Mouse (Mus musculus): ENCODE results near the gene Fryl. TPM values are rescaled to one million over a fixed set of nuclear protein-coding genes. Genes with fewer than 3 reads are reported as not detected.

The Fryl gene
- polyA plus RNA-seq, 2 experiments, result 26.1 to 26.7 TPM

GRCm38 (mm10) chr5:73222397-73222796 is 34.0 kb downstream of the Fryl start:
- no peak for TF ChIP-seq POLR2A (IDR thresholded peaks at IDR 0.05; ENCODE audit: borderline replicate concordance, extremely low read depth, insufficient read depth, insufficient read length)
- peaks cover 5% of the 10 kb centered on the region; the same call in 1 of the 2 replicates for H3K36me3 ChIP-seq (ENCODE audit: control insufficient read depth, insufficient read depth, low read length)
- no peak overlapping the region for H3K4me2 ChIP-seq (replicated peaks; ENCODE audit: low read depth, low read length, severe bottlenecking)
- H3K9me3 ChIP-seq (ENCODE audit: control insufficient read depth, low read length), result no peaks in the 10 kb centered on the region
- peak; percentile 23; the same call in 1 of the 2 replicates for ATAC-seq (ENCODE audit: low FRiP score, low read depth)
- no peaks in the 10 kb centered on the region for H3K27me3 ChIP-seq (ENCODE audit: control insufficient read depth, insufficient read depth, low read length)
- no peak for DNase-seq (ENCODE audit: low spot score)
- 44% methylated on average over 6 of the region's 6 CpGs for WGBS
- no peak overlapping the region for H3K9ac ChIP-seq (ENCODE audit: low read depth, low read length, severe bottlenecking)
- H3K4me1 ChIP-seq (ENCODE audit: control insufficient read depth, insufficient read depth, low read length), result peaks cover 2% of the 10 kb centered on the region; the same call in 1 of the 2 replicates
- H3K27ac ChIP-seq (replicated peaks; ENCODE audit: low read depth, low read length), result no peak overlapping the region
- no peak overlapping the region for H3K4me3 ChIP-seq (replicated peaks; ENCODE audit: low read length)

- DNase-seq (ENCODE audit: low spot score), result no peak
- no peak overlapping the region for H3K4me2 ChIP-seq (replicated peaks; ENCODE audit: low read depth, low read length, severe bottlenecking)
- 68% methylated on average over 7 of the region's 7 CpGs for WGBS
- H3K27me3 ChIP-seq (ENCODE audit: control insufficient read depth, insufficient read depth, low read length), result no peaks in the 10 kb centered on the region
- peaks cover 2% of the 10 kb centered on the region; the same call in 1 of the 2 replicates for H3K4me1 ChIP-seq (ENCODE audit: control insufficient read depth, insufficient read depth, low read length)
- no peak for TF ChIP-seq POLR2A (IDR thresholded peaks at IDR 0.05; ENCODE audit: borderline replicate concordance, extremely low read depth, insufficient read depth, insufficient read length)
- no peak overlapping the region for H3K27ac ChIP-seq (replicated peaks; ENCODE audit: low read depth, low read length)
- H3K9me3 ChIP-seq (ENCODE audit: control insufficient read depth, low read length), result no peaks in the 10 kb centered on the region
- H3K4me3 ChIP-seq (replicated peaks; ENCODE audit: low read length), result no peak overlapping the region
- no peak for ATAC-seq (ENCODE audit: low FRiP score, low read depth)
- H3K36me3 ChIP-seq (ENCODE audit: control insufficient read depth, insufficient read depth, low read length), result peaks cover 5% of the 10 kb centered on the region; the same call in 1 of the 2 replicates
- no peak overlapping the region for H3K9ac ChIP-seq (ENCODE audit: low read depth, low read length, severe bottlenecking)
These were observed 34.6 kb downstream of the Fryl start for GRCm38 (mm10) chr5:73221826-73222225.

DNA sequence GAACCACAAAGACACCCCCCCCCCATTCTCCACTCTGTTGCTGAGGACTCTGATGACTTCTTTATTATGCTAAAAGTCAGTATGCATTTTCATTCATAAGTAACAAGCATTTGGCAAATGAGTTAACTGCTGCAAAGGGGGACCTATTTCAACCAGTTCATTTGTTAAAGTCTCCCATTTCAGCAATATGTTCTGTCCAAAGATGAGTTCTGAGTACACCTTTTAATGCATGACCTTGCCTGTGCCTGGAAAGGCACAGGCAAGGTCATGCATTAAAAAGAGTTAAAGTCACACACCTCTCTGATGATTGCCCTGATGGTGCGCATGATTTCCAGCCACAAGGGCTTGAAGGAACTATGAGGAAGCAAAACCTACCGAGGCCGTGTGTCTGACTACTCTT is 36.7 kb downstream of the Fryl start:
- Histone ChIP-seq H3K36me3 (ENCODE audit: control insufficient read depth, insufficient read depth, low read length) (peaks cover 5% of the 10 kb centered on the region; the same call in 1 of the 2 replicates), H3K4me2 (replicated peaks; ENCODE audit: low read depth, low read length, severe bottlenecking) (no peak overlapping the region), H3K27ac (replicated peaks; ENCODE audit: low read depth, low read length) (no peak overlapping the region), H3K4me3 (replicated peaks; ENCODE audit: low read length) (no peak overlapping the region), H3K9ac (ENCODE audit: low read depth, low read length, severe bottlenecking) (no peak overlapping the region), H3K4me1 (ENCODE audit: control insufficient read depth, insufficient read depth, low read length) (peaks cover 2% of the 10 kb centered on the region; the same call in 1 of the 2 replicates), H3K9me3 (ENCODE audit: control insufficient read depth, low read length) (no peaks in the 10 kb centered on the region), H3K27me3 (ENCODE audit: control insufficient read depth, insufficient read depth, low read length) (no peaks in the 10 kb centered on the region)
- no peak for ATAC-seq (ENCODE audit: low FRiP score, low read depth)
- WGBS, result 57% methylated on average over 3 of the region's 3 CpGs
- DNase-seq (ENCODE audit: low spot score), result no peak
- no peak for TF ChIP-seq POLR2A (IDR thresholded peaks at IDR 0.05; ENCODE audit: borderline replicate concordance, extremely low read depth, insufficient read depth, insufficient read length)

DNA sequence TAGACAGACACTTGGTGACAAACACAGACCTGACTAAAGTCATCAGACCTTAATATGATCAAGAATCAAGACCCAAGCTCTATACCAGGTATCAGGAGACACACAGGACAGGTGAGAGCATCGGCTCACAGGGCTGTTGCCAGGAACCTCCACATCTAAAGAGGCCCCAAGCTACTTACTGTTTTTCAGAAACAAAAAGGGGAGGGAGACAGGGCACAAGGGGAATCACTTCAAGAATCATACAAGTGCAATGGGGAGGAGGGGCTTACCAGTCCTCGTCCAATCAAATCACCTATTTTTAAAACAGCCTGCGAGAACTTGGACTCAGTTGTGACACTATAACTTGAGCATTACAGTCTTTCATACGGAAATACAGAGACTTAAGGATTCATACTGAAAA is 38.4 kb downstream of the Fryl start:
- H3K4me1 ChIP-seq (ENCODE audit: control insufficient read depth, insufficient read depth, low read length), result peaks cover 1% of the 10 kb centered on the region; the same call in 1 of the 2 replicates
- ATAC-seq (ENCODE audit: low FRiP score, low read depth) (no peak), DNase-seq (ENCODE audit: low spot score) (no peak)
- peaks cover 10% of the 10 kb centered on the region; the same call in 1 of the 2 replicates for H3K36me3 ChIP-seq (ENCODE audit: control insufficient read depth, insufficient read depth, low read length)
- TF ChIP-seq POLR2A (IDR thresholded peaks at IDR 0.05; ENCODE audit: borderline replicate concordance, extremely low read depth, insufficient read depth, insufficient read length), result no peak
- H3K27ac ChIP-seq (replicated peaks; ENCODE audit: low read depth, low read length), result no peak overlapping the region
- WGBS, result 88% methylated on average over 4 of the region's 4 CpGs
- H3K9ac ChIP-seq (ENCODE audit: low read depth, low read length, severe bottlenecking), result no peak overlapping the region
- no peaks in the 10 kb centered on the region for H3K27me3 ChIP-seq (ENCODE audit: control insufficient read depth, insufficient read depth, low read length)
- H3K4me3 ChIP-seq (replicated peaks; ENCODE audit: low read length), result no peak overlapping the region
- no peaks in the 10 kb centered on the region for H3K9me3 ChIP-seq (ENCODE audit: control insufficient read depth, low read length)
- H3K4me2 ChIP-seq (replicated peaks; ENCODE audit: low read depth, low read length, severe bottlenecking), result no peak overlapping the region

DNA sequence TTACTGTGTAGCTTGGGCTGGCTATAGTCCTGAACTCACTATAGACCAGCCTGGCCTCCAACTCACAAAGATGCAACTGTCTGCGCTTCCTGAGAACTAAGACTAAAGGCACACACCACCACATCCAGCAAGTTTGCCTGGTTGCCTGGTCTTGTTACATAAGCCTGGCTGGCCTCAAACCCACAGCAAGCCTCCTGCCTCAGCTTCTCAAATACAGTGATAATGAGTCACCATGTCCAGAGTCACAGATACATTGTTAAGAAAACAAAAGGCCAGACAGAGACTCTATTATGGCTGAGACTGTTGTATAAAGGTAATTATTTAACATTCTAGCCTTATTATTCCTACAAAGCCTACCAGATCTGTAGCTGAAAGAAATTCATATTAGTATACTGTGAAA is 39.3 kb downstream of the Fryl start:
- DNase-seq (ENCODE audit: low spot score), result no peak
- H3K27ac ChIP-seq (replicated peaks; ENCODE audit: low read depth, low read length), result no peak overlapping the region
- no peaks in the 10 kb centered on the region for H3K27me3 ChIP-seq (ENCODE audit: control insufficient read depth, insufficient read depth, low read length)
- H3K36me3 ChIP-seq (ENCODE audit: control insufficient read depth, insufficient read depth, low read length), result peaks cover 10% of the 10 kb centered on the region; the same call in 1 of the 2 replicates
- no peaks in the 10 kb centered on the region for H3K4me1 ChIP-seq (ENCODE audit: control insufficient read depth, insufficient read depth, low read length)
- WGBS, result 100% methylated on average over 1 of the region's 1 CpGs
- ATAC-seq (ENCODE audit: low FRiP score, low read depth), result no peak
- H3K9me3 ChIP-seq (ENCODE audit: control insufficient read depth, low read length), result no peaks in the 10 kb centered on the region
- no peak for TF ChIP-seq POLR2A (IDR thresholded peaks at IDR 0.05; ENCODE audit: borderline replicate concordance, extremely low read depth, insufficient read depth, insufficient read length)
- no peak overlapping the region for H3K9ac ChIP-seq (ENCODE audit: low read depth, low read length, severe bottlenecking)
- no peak overlapping the region for H3K4me3 ChIP-seq (replicated peaks; ENCODE audit: low read length)
- no peak overlapping the region for H3K4me2 ChIP-seq (replicated peaks; ENCODE audit: low read depth, low read length, severe bottlenecking)

Measured in limb, embryonic 14.5 days (tissue).